Mouse (Mus musculus): ENCODE data around the gene Ptpn20. TPM values are rescaled to one million over a fixed set of nuclear protein-coding genes. Genes with fewer than 3 reads are reported as not detected.

Gene Ptpn20
- polyA plus RNA-seq (2014; fragmentation: Nextera tagmentation; extraction: Ambion mirVana): 0.09 TPM in 2 replicates

GRCm38 (mm10) chr14:33588951-33589350 is at the start of gene Ptpn20:
Gene Ptpn20, plus strand, starts transcription at chr14:33589207.
- ATAC-seq: no peak
- WGBS: 67% methylated on average over 14 of the region's 14 CpGs

GRCm38 (mm10) chr14:33539559-33540167 is 49.3 kb upstream of the Ptpn20 start:
- no peak for ATAC-seq
- no peak for DNase-seq (ENCODE audit: low spot score)
- Histone ChIP-seq H3K4me1 (ENCODE audit: control insufficient read depth, insufficient read depth, low read length) (no peaks in the 10 kb centered on the region), H3K36me3 (ENCODE audit: control insufficient read depth, insufficient read depth, low read length) (no peaks in the 10 kb centered on the region), H3K4me3 (ENCODE audit: low read depth, low read length) (no peak overlapping the region), H3K4me2 (ENCODE audit: low read length) (no peak overlapping the region), H3K27me3 (replicated peaks; ENCODE audit: control insufficient read depth, insufficient read depth, low read length) (no peaks in the 10 kb centered on the region), H3K27ac (ENCODE audit: low read depth, low read length) (no peak overlapping the region), H3K9ac (ENCODE audit: low read length) (no peak overlapping the region), H3K9me3 (replicated peaks; ENCODE audit: control insufficient read depth, low read length) (no peaks in the 10 kb centered on the region)
- 87% methylated on average over 7 of the region's 7 CpGs for WGBS

More at GRCm38 (mm10) chr14:33588951-33589350, at the start of gene Ptpn20:
- no peak within 1 kb of the TSS for H3K4me2 ChIP-seq (ENCODE audit: low read length)
- H3K4me1 ChIP-seq (ENCODE audit: control insufficient read depth, insufficient read depth, low read length): no peaks in the 10 kb centered on the region
- no peak within 1 kb of the TSS for H3K4me3 ChIP-seq (ENCODE audit: low read depth, low read length)
- no peak within 1 kb of the TSS for H3K27ac ChIP-seq (ENCODE audit: low read depth, low read length)
- H3K9ac ChIP-seq (ENCODE audit: low read length): no peak within 1 kb of the TSS
- H3K27me3 ChIP-seq (replicated peaks; ENCODE audit: control insufficient read depth, insufficient read depth, low read length): no peaks in the 10 kb centered on the region
- no peaks in the 10 kb centered on the region for H3K36me3 ChIP-seq (ENCODE audit: control insufficient read depth, insufficient read depth, low read length)
- no peaks in the 10 kb centered on the region for H3K9me3 ChIP-seq (replicated peaks; ENCODE audit: control insufficient read depth, low read length)
- no peak for DNase-seq (ENCODE audit: low spot score)

DNA sequence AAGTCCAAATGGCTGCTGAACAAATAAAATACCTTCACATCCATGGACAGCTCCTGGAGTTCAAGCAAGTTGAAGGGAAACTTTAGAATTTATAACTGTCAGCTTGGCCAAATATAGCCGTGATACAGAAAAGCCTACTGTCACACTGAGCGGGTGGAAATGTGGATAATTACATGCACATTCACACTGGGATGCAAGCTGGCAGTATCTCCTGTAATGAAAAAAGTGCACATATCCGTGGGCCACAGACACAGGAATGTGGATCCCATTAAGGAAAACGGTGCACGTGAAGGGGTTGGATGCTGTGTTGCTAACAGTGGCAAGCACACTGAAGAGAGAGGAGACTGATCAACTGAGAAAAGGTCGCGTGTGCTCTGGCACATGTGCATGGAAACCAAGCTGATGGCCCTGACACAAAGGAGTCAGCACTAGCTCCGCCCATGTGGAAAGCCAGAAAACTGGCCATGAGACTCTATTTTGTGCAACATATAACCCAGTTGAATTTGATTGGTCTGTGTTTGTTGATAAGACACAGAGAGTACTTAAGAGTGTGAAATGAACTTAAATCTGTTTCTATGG is 43.4 kb upstream of the Ptpn20 start:
- Histone ChIP-seq H3K9ac (ENCODE audit: low read length) (no peak overlapping the region), H3K27ac (ENCODE audit: low read depth, low read length) (no peak overlapping the region), H3K4me1 (ENCODE audit: control insufficient read depth, insufficient read depth, low read length) (peaks cover 7% of the 10 kb centered on the region; the same call in 1 of the 2 replicates), H3K4me3 (ENCODE audit: low read depth, low read length) (no peak overlapping the region), H3K4me2 (ENCODE audit: low read length) (no peak overlapping the region), H3K9me3 (replicated peaks; ENCODE audit: control insufficient read depth, low read length) (no peaks in the 10 kb centered on the region), H3K27me3 (replicated peaks; ENCODE audit: control insufficient read depth, insufficient read depth, low read length) (no peaks in the 10 kb centered on the region), H3K36me3 (ENCODE audit: control insufficient read depth, insufficient read depth, low read length) (no peaks in the 10 kb centered on the region)
- ATAC-seq (no peak), DNase-seq (ENCODE audit: low spot score) (no peak)
- WGBS: 76% methylated on average over 8 of the region's 8 CpGs

GRCm38 (mm10) chr14:33548650-33549049 is 40.4 kb upstream of the Ptpn20 start:
- no peak overlapping the region for H3K27ac ChIP-seq (ENCODE audit: low read depth, low read length)
- ATAC-seq: 0 out of 2 replicates have a peak, but pooled peaks have one; percentile 15
- 77% methylated on average over 3 of the region's 3 CpGs for WGBS

GRCm38 (mm10) chr14:33549856-33550255 is 39.2 kb upstream of the Ptpn20 start:
- Histone ChIP-seq H3K4me1 (ENCODE audit: control insufficient read depth, insufficient read depth, low read length) (peaks cover 7% of the 10 kb centered on the region; the same call in 1 of the 2 replicates), H3K36me3 (ENCODE audit: control insufficient read depth, insufficient read depth, low read length) (no peaks in the 10 kb centered on the region), H3K4me2 (ENCODE audit: low read length) (no peak overlapping the region), H3K4me3 (ENCODE audit: low read depth, low read length) (no peak overlapping the region), H3K27ac (ENCODE audit: low read depth, low read length) (no peak overlapping the region), H3K27me3 (replicated peaks; ENCODE audit: control insufficient read depth, insufficient read depth, low read length) (no peaks in the 10 kb centered on the region), H3K9me3 (replicated peaks; ENCODE audit: control insufficient read depth, low read length) (no peaks in the 10 kb centered on the region), H3K9ac (ENCODE audit: low read length) (no peak overlapping the region)
- WGBS: 73% methylated on average over 6 of the region's 6 CpGs
- ATAC-seq (peak; percentile 89; the same call in 1 of the 2 replicates), DNase-seq (ENCODE audit: low spot score) (peak; percentile 71)

More at GRCm38 (mm10) chr14:33548650-33549049, 40.4 kb upstream of the Ptpn20 start:
- Histone ChIP-seq H3K4me2 (ENCODE audit: low read length) (no peak overlapping the region), H3K27me3 (replicated peaks; ENCODE audit: control insufficient read depth, insufficient read depth, low read length) (no peaks in the 10 kb centered on the region), H3K9ac (ENCODE audit: low read length) (no peak overlapping the region), H3K4me1 (ENCODE audit: control insufficient read depth, insufficient read depth, low read length) (peaks cover 7% of the 10 kb centered on the region; the same call in 1 of the 2 replicates), H3K36me3 (ENCODE audit: control insufficient read depth, insufficient read depth, low read length) (no peaks in the 10 kb centered on the region), H3K4me3 (ENCODE audit: low read depth, low read length) (no peak overlapping the region), H3K9me3 (replicated peaks; ENCODE audit: control insufficient read depth, low read length) (no peaks in the 10 kb centered on the region)
- DNase-seq (ENCODE audit: low spot score): no peak

DNA sequence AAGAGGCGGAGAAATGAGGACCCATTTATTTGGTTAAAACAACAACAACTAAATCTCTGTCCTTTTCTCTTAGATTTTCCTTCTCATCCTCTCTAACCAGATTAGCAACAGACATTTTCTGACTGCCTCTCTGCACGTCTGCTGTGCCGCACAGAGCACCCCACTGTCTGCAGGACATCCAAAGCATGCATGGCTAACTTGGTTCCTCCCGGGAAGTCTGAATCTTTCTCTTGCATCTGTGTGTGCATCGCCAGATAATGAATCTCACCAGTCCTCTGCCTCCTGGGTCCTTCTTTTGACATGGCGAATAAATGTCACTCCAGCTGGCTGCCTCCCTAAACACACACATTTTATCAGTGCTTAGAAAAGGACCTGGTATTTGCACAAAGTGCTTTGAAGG is 18.3 kb upstream of the Ptpn20 start:
- no peak overlapping the region for H3K4me2 ChIP-seq (ENCODE audit: low read length)
- no peaks in the 10 kb centered on the region for H3K9me3 ChIP-seq (replicated peaks; ENCODE audit: control insufficient read depth, low read length)
- no peaks in the 10 kb centered on the region for H3K36me3 ChIP-seq (ENCODE audit: control insufficient read depth, insufficient read depth, low read length)
- peak; percentile 57; the same call in 1 of the 2 replicates for ATAC-seq
- H3K9ac ChIP-seq (ENCODE audit: low read length): no peak overlapping the region; the same call in 1 of the 2 replicates
- peaks cover 4% of the 10 kb centered on the region; the same call in 1 of the 2 replicates for H3K4me1 ChIP-seq (ENCODE audit: control insufficient read depth, insufficient read depth, low read length)
- no peak overlapping the region for H3K4me3 ChIP-seq (ENCODE audit: low read depth, low read length)
- H3K27me3 ChIP-seq (replicated peaks; ENCODE audit: control insufficient read depth, insufficient read depth, low read length): no peaks in the 10 kb centered on the region
- whole genome bisulfite sequencing: 26% methylated on average over 6 of the region's 6 CpGs
- H3K27ac ChIP-seq (ENCODE audit: low read depth, low read length): no peak overlapping the region
- peak; percentile 37 for DNase-seq (ENCODE audit: low spot score)

DNA sequence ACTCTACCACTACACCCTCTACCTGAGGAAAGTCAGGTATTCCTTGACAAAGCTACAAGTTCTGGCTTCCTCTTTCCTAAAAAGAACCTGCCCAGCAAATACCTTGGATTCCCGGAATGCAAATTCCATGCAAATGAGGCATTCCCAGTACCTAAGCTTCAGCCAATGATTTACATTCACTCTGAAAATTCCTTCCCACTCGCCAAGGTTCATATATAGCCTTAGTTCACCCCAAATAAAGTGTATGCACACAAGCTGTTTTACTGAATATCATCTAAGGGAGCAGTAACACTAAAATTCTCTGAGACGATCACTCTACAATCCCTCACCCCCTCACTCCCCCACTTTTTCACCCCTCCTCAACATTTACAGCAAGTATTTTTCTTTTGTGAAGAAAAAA is 15.4 kb upstream of the Ptpn20 start:
- Histone ChIP-seq H3K27ac (ENCODE audit: low read depth, low read length) (no peak overlapping the region), H3K4me3 (ENCODE audit: low read depth, low read length) (no peak overlapping the region), H3K9ac (ENCODE audit: low read length) (no peak overlapping the region), H3K4me2 (ENCODE audit: low read length) (no peak overlapping the region), H3K36me3 (ENCODE audit: control insufficient read depth, insufficient read depth, low read length) (no peaks in the 10 kb centered on the region), H3K27me3 (replicated peaks; ENCODE audit: control insufficient read depth, insufficient read depth, low read length) (no peaks in the 10 kb centered on the region), H3K9me3 (replicated peaks; ENCODE audit: control insufficient read depth, low read length) (no peaks in the 10 kb centered on the region), H3K4me1 (ENCODE audit: control insufficient read depth, insufficient read depth, low read length) (peaks cover 4% of the 10 kb centered on the region; the same call in 1 of the 2 replicates)
- no peak for ATAC-seq
- 73% methylated on average over 3 of the region's 3 CpGs for WGBS
- DNase-seq (ENCODE audit: low spot score): no peak

GRCm38 (mm10) chr14:33579771-33580484 is 9.1 kb upstream of the Ptpn20 start:
- no peaks in the 10 kb centered on the region for H3K36me3 ChIP-seq (ENCODE audit: control insufficient read depth, insufficient read depth, low read length)
- H3K4me2 ChIP-seq (ENCODE audit: low read length): no peak overlapping the region
- no peaks in the 10 kb centered on the region for H3K27me3 ChIP-seq (replicated peaks; ENCODE audit: control insufficient read depth, insufficient read depth, low read length)
- no peak overlapping the region for H3K9ac ChIP-seq (ENCODE audit: low read length)
- H3K4me3 ChIP-seq (ENCODE audit: low read depth, low read length): no peak overlapping the region
- H3K4me1 ChIP-seq (ENCODE audit: control insufficient read depth, insufficient read depth, low read length): no peaks in the 10 kb centered on the region
- WGBS: 73% methylated on average over 7 of the region's 7 CpGs
- DNase-seq (ENCODE audit: low spot score) (no peak), ATAC-seq (no peak)
- no peak overlapping the region for H3K27ac ChIP-seq (ENCODE audit: low read depth, low read length)
- H3K9me3 ChIP-seq (replicated peaks; ENCODE audit: control insufficient read depth, low read length): no peaks in the 10 kb centered on the region
